Mouse (Mus musculus) spleen, postnatal 14 days (tissue): ENCODE results near the gene Phkg1.
A peak's percentile ranks its signal among the peaks of the same experiment; 100 is the strongest.
"Not testable (repeated sequence)": the region's sequence is repeated elsewhere in the genome, so short reads cannot be mapped to it uniquely, and the experiment has no call there.

Source experiments
- DNase-seq, 2 experiments: peaks; one replicate each; pipeline ENCODE4 v3.0.0; 2021 to 2022; ENCODE audit warnings: low spot score in 2 of 2

The Phkg1 gene

DNA sequence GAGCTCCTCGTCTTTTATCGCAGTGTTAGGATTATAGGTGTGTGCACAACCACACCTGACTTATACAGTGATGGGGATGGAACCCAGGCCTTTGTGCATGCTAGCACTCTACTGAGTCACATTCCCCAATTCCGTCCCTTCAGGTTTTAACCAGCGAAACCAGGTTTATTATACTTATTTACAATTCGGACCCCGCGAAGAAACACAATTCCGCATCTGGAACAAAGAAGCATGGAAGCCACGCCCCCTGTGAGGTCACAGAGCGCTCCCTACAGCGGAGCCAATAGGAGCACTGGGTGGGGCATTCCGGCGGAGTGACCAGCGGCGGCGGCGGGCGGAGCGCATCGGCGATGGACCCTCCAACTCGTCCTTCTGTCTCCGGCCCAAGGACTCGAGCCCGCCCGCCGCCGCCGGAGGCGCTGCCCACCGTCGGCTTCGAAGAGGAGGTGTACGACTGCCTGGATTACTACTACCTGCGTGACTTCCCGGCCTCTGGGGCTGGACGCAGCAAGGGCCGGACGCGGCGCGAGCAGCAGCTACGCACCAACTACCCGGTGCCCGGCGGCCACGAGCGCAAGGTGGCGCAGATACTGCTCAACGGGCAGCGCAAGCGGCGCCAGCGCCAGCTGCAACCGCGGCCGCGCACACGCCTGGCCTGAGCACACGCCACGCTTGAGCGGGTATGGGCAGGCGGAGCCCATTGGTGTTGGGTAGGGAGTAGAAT is 10.1 kb upstream of the Phkg1 start, which contains the start of gene Nupr1l:
TSS of gene Nupr1l (plus strand) at position 299 of the 724 bp plus-strand sequence.
- peak; percentile 73 to 81 for DNase-seq

DNA sequence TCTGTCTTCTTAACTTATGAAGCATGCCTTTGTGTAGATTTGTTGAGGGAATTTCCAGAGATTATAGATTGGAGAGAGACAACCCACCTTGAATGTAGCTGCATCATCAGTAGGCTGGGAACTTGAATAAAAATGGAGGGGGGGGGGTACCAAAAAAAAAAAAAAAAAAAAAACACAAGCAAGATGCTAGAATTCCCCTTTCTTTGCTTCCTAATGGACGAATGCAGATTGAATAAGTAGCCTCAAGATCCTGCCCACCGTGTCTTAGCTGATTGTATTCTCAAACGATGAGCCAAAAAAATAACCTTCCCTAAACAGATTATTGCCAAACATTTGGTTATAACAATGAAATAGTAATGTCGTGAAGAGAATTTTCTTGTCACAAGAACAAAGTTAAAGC is 9.4 kb upstream of the Phkg1 start:
- no peak for DNase-seq

DNA sequence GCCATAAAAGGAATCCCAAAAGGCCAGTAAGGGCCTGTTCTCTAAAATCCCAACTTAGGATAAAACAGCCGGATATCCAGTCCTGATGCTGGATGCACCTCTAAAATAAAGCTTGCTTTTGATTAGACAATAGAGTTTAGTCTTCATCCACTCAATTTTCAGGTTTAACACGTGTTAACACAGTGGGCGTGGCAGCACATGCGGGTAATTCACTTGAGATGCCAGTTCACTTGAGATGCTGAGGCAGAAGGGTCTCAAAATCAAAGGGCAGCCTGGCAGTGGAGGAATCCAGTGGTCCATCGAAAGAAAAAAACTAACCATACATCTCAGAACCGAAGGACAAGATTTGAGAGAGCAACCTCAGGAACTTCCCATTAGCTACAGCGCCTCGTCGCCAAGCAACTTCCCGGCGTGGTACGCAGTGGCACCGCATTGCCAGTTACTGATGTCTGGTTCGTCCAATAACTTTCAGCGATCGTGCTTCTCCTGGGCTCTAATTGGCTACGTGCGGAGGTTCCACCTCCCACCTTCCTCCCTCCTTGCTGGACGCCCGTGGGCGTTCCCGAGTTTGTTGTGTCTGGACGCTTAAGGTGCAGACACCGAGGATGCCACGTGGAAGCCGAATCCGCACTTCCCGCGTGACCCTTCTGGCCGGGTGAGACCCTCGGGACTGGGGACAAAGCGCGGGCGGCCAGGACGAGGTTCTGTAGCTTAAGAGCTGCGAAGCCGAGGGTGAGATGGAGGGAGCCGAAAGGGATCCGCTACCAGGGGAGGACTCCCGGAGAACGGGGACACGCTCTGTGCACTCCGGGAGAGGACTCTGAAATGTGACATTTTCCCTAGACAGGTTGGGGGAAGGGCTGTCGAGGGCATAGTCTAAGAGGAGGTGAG is 2.9 kb downstream of the Phkg1 start, which contains the start of gene Zbed5:
TSS of gene Zbed5 (plus strand) at position 526 of the 891 bp plus-strand sequence.
- DNase-seq: peak; percentile 55 to 65

DNA sequence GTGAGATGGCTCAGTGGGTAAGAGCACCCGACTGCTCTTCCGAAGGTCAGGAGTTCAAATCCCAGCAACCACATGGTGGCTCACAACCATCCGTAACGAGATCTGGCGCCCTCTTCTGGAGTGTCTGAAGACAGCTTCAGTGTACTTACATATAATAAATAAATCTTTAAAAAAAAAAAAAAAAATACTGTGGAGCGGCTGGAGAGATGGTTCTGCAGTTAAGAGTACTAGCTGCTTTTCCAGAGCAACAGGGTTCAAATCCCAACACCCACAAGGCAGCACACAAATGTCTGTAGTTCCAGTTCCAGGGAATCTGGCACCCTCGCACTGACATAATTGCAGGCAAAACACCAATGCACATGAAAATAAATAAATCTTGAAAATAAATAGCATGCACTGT is 8.0 kb downstream of the Phkg1 start:
- not testable (repeated sequence) for DNase-seq

GRCm38 (mm10) chr5:129886911-129887636 is 11.3 kb downstream of the Phkg1 start, which contains the start of gene Chchd2:
Gene Chchd2, minus strand, starts transcription at chr5:129887470.
- DNase-seq: peak; percentile 80 to 85

GRCm38 (mm10) chr5:129886271-129886670 is 12.1 kb downstream of the Phkg1 start:
- DNase-seq: no peak

GRCm38 (mm10) chr5:129879888-129880287 is 18.5 kb downstream of the Phkg1 start:
- no peak for DNase-seq

DNA sequence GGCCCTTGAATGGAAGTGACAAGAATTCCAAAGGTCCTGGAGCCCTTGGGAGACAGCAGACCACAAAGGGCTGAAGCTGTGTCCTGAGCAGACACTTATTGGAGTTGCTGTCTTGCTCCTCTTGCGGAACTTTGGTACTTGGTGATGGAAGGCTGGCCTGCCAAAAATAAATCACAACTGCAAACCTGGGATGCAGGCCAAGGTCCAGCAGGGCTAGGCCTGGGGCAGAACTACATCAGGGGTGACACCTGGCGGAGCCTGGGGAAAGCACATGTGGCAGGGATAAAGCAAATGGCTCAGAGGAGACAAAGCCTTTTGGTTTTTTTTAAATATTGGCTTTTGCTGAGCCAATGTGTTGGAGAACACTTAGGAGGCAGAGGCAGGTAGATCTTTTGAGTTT is 19.4 kb downstream of the Phkg1 start:
- DNase-seq: no peak

- no peak for DNase-seq
Observed at GRCm38 (mm10) chr5:129877731-129878455, 20.5 kb downstream of the Phkg1 start.

DNA sequence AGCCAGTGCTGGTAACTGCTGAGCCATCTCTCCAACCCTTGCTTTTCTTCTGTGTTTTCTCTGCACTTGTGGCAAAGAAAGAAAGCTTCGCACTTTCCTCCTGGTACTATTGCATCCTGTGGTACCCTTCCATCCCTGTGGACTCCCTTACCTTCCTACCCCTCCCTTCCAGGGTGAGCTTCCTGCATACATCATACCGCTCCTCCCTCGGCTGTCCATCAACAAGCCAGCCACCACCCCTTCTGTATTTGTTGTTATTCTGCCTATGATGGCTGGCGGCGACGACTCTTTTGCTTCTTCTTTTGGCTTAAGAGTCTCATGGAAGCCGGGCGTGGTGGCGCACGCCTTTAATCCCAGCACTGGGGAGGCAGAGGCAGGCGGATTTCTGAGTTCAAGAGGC is 23.3 kb downstream of the Phkg1 start:
- no peak for DNase-seq

DNA sequence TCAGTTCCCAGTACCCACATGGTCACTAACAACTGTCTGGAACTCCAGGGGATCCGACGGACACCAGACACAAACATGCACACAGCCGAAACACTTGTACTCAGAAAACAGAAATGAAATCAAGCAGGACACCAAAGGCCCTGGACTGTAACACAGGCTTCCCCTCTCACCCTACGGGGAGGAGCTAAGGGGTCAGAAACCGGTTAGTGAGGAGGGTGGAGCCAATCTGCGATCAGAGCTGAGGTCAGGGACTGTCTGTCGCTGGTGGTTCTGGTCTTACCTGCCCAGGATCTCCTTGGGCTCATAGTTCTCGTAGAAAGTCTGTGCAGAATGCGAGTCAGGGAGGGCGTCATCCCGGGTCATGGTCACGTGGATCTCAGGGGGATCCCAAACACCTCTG is 24.4 kb downstream of the Phkg1 start:
- DNase-seq: no peak

GRCm38 (mm10) chr5:129871238-129871637 is 27.1 kb downstream of the Phkg1 start:
- DNase-seq: no peak

DNA sequence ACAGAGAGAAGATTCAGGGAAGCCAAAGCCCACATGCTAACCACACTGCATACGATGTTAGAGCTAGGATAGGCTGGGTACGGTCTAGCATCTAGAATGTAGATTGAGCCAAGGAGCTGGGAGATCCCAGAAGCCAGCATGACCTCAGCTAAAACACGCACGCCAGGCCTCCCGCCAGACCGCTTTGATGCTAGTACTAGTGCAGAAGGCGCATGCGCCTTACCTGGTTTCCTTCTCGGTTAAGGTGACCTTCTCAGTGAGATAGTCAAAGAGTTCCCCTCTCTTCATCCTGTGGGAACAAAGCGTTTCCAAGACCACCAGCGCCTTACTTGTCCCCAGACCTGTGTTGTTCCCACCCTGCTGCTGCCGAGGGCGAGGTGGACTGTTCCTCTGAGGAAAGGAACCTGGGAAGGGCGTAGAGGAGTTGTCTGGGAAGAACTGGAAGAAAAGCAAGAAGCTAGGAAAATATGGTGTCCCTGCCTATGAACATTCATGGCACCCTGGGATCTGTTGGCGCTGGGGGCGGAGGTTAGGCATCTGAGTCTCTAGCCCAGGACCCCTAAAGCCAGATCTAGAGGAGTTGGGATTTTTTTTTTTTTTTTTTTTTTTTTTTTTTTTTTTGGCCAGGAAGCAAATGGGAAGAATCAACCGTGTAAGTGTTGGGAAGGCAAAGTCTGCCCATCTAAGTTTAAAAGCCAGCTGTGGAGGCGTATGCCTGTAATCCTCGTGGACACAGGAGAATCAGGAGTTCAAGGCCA is 28.9 kb downstream of the Phkg1 start:
- DNase-seq: no peak

DNA sequence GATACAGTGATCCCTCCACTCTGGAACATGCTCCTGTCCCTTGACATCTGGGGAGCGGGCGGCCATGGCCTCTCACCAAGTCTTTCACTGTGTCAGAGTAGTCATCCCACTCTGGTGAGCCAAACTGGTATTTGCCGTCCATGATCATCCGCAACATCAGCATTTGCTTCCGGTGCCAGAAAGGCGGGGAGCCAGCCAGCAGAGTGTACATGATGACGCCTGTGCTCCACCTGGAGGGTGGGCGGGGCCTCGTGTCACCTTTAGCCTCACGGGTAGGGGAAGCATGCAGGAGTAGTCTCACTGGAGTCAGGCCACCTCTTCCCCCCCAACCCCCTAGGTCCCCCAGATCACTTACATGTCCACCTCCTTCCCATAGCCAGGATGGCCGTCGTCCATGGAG is 32.5 kb downstream of the Phkg1 start:
- no peak for DNase-seq

DNA sequence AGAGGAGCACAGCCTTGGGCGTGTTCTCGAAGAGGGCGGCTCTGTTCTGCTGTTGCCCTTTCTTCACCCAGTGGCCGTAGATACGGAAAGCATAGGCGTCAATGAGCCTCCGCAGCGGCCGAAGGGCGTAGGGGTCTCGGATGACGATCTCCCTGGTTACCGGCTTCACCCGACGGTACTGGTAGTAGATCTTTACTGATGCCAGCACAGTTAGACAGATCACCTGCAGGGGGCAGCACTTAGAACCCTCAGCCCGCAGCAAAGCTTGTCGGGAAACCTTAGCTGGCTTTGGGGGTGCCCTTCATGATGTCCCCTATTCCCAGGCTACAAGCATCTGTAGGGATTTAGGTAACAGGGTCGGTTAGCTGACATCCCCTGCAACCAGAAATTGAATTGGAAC is 33.9 kb downstream of the Phkg1 start:
- DNase-seq: peak in 1 of 2 experiments; percentile 37

GRCm38 (mm10) chr5:129862325-129862724 is 36.0 kb downstream of the Phkg1 start:
- DNase-seq: no peak

DNA sequence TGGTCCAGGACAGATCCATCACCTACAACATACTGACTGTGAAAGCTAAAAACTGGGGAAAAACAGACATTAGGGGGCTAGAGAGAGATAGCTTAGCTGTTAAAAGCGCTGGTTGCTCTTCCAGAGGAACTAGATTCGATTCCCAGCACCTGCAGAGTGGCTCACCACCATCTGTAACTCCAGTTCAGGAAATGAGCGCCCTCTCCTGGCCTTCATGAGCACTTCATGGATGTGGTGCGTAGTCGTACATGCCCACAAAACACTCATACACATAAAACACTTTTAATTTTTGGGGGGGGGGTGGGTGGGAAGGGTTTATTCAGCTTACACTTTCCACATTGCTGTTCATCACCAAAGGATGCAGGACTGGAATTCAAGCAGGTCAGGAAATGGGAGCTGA is 41.9 kb downstream of the Phkg1 start:
- DNase-seq: no peak

DNA sequence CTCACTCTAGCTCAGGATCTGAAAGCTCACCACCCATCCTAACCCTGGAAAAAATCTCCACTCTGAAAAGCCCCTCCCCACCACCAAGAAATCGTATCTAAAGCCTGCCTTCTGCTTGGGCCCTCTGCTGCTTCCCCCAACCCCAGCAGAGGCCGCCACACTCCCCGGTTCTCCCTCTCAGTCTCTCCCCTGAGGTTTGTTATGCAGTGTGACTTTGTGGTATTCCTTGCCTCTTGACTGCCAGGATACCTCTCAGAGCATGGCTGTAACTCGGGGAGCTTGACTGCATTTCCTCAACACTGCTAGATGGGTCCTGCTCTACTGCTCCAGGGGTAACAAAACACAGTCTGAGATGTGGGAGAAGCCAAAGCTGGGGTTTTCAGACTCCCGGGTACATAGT is 43.2 kb downstream of the Phkg1 start:
- no peak for DNase-seq

DNA sequence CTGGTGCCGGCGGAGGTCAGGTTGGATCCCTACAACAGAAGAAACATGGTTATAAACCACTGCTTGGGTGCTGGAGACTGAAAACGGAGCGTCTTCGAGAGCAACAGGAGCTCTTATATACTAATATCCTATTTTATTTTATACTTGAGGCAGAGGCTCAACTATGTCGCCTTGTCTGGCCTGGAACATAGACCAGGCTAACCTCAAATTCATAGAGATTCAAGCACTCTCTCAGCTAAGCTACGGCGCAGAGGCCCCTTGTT is 50.9 kb downstream of the Phkg1 start:
- DNase-seq: no peak

DNA sequence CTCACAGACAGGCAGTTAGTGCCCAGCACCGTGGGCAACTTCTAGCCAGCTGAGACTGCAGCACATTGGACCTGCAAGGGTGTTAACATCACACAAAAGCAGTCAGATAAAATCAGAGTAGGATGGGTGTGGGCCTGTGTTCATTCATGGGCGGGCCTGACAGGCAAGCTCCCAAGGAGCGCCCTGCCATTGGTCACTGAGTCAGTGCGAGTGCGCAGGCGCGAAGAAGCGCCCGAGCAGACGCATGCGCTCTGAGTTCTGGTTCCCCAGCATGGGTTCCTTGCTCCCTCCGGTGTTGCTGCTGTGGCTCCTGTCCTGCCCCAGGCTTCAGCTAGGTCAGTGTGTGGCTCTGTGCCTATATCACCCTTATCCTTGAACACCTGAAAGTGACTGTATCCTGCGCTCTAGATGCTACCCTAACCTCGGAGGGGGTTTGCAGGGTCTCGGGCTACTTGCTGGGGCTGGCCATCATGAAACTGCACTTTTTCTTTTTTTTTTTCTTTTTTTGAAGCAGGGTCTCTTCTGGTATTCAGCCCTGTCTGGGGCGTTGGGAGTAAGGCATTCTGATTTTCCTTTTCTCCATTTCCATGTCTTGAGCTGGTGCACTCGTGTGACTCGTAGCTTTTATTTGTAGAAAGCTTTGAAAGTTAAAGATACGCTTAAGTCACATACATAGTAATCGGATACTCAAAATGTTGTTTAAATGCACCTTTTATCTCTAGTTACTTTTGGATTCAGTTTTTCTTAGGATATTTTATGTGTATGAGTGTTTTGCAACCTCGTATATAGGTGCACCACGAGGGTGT is 51.4 kb downstream of the Phkg1 start, which contains the start of gene Sumf2:
TSS of gene Sumf2 (plus strand) at position 235 of the 806 bp plus-strand sequence.
- DNase-seq: peak; percentile 91 to 92
